32 mouse cellular contexts compared by ENCODE assay signal in genomic region chr11:6831931-6832330, GRCm38 (mm10). TPM values are rescaled to one million over a fixed set of nuclear protein-coding genes. Genes with fewer than 3 reads are reported as not detected.
DNase-seq lines count a peak whose midpoint lies in the region; ATAC-seq and TF ChIP-seq lines count a peak whose summit lies in the region.
"Had no signal": no experiment of that assay in that cellular context is flagged by ENCODE, and none has a peak within 500 bp of the region (broad histone marks: within the 10 kb centered on the region; RNA-seq: fewer than 3 reads in every experiment).

No protein-coding gene starts in this region.

- 68% methylated on average over 9 of the region's 9 CpGs for WGBS in hindbrain, embryonic 16.5 days
- WGBS in hindbrain, embryonic 11.5 days = 74% methylated on average over 9 of the region's 9 CpGs
- WGBS in neural tube, embryonic 14.5 days = 71% methylated on average over 9 of the region's 9 CpGs

- no peaks in the 10 kb centered on the region for H3K27me3 ChIP-seq in hindbrain, embryonic 16.5 days (replicated peaks; ENCODE audit: control insufficient read depth, insufficient read depth, low read length)
- no peaks in the 10 kb centered on the region for H3K27me3 ChIP-seq in hindbrain, embryonic 11.5 days (ENCODE audit: control insufficient read depth, insufficient read depth, low read length)
- no peaks in the 10 kb centered on the region for H3K27me3 ChIP-seq in neural tube, embryonic 14.5 days (ENCODE audit: control insufficient read depth, insufficient read depth, low read length)
- H3K27me3 ChIP-seq: embryonic facial prominence, embryonic 12.5 days had no signal

- no peak overlapping the region for H3K4me3 ChIP-seq in hindbrain, embryonic 16.5 days (ENCODE audit: low read length)
- H3K4me3 ChIP-seq in hindbrain, embryonic 11.5 days (ENCODE audit: low read depth, low read length) = no peak overlapping the region
- no peak overlapping the region for H3K4me3 ChIP-seq in neural tube, embryonic 14.5 days (ENCODE audit: low read depth, low read length)
- no peak overlapping the region for H3K4me3 ChIP-seq in layer of hippocampus, adult 2 months
- H3K4me3 ChIP-seq: embryonic facial prominence, embryonic 12.5 days; gastrocnemius, adult 2 months; heart, embryonic 10.5 days had no signal

- TF ChIP-seq CTCF in layer of hippocampus, adult 2 months (conservative IDR thresholded peaks at IDR 0.05) = no peak

- H3K4me2 ChIP-seq in hindbrain, embryonic 16.5 days (ENCODE audit: low read length) = no peak overlapping the region
- H3K4me2 ChIP-seq in hindbrain, embryonic 11.5 days (replicated peaks; ENCODE audit: low read depth, low read length) = no peak overlapping the region
- H3K4me2 ChIP-seq in neural tube, embryonic 14.5 days (ENCODE audit: low read depth, low read length) = no peak overlapping the region
- H3K4me2 ChIP-seq: embryonic facial prominence, embryonic 12.5 days; liver, embryonic 11.5 days had no signal

- no peaks in the 10 kb centered on the region for H3K36me3 ChIP-seq in hindbrain, embryonic 16.5 days (ENCODE audit: control insufficient read depth, insufficient read depth, low read length)
- H3K36me3 ChIP-seq in hindbrain, embryonic 11.5 days (ENCODE audit: control insufficient read depth, insufficient read depth, low read length) = no peaks in the 10 kb centered on the region
- no peaks in the 10 kb centered on the region for H3K36me3 ChIP-seq in neural tube, embryonic 14.5 days (ENCODE audit: control insufficient read depth, insufficient read depth, low read length)
- H3K36me3 ChIP-seq: embryonic facial prominence, embryonic 12.5 days; heart, embryonic 10.5 days had no signal

- no peaks in the 10 kb centered on the region for H3K9me3 ChIP-seq in hindbrain, embryonic 16.5 days (ENCODE audit: control insufficient read depth, low read length)
- no peaks in the 10 kb centered on the region for H3K9me3 ChIP-seq in hindbrain, embryonic 11.5 days (ENCODE audit: control insufficient read depth, low read length)
- H3K9me3 ChIP-seq in neural tube, embryonic 14.5 days (ENCODE audit: control insufficient read depth, low read length) = no peaks in the 10 kb centered on the region
- H3K9me3 ChIP-seq: embryonic facial prominence, embryonic 12.5 days; heart, embryonic 10.5 days had no signal

- H3K27ac ChIP-seq in hindbrain, embryonic 16.5 days (ENCODE audit: low read depth, low read length) = no peak overlapping the region
- H3K27ac ChIP-seq in hindbrain, embryonic 11.5 days (ENCODE audit: low read depth, low read length) = no peak overlapping the region
- H3K27ac ChIP-seq in neural tube, embryonic 14.5 days (ENCODE audit: low read depth, low read length) = no peak overlapping the region
- no peak overlapping the region for H3K27ac ChIP-seq in layer of hippocampus, adult 2 months
- H3K27ac ChIP-seq: embryonic facial prominence, embryonic 12.5 days; gastrocnemius, adult 2 months; heart, embryonic 10.5 days had no signal

- H3K9ac ChIP-seq in hindbrain, embryonic 16.5 days (ENCODE audit: low read depth, low read length) = no peak overlapping the region
- H3K9ac ChIP-seq in hindbrain, embryonic 11.5 days (ENCODE audit: low read depth, low read length) = no peak overlapping the region
- H3K9ac ChIP-seq in neural tube, embryonic 14.5 days (replicated peaks; ENCODE audit: low read depth, low read length) = no peak overlapping the region
- H3K9ac ChIP-seq: embryonic facial prominence, embryonic 12.5 days; liver, postnatal 0 days had no signal

- H3K4me1 ChIP-seq in hindbrain, embryonic 16.5 days (ENCODE audit: control insufficient read depth, insufficient read depth, low read depth, low read length) = no peaks in the 10 kb centered on the region; the same call in 1 of the 2 replicates
- H3K4me1 ChIP-seq in hindbrain, embryonic 11.5 days (replicated peaks; ENCODE audit: control insufficient read depth, insufficient read depth, low read length) = no peaks in the 10 kb centered on the region
- no peaks in the 10 kb centered on the region for H3K4me1 ChIP-seq in neural tube, embryonic 14.5 days (ENCODE audit: control insufficient read depth, insufficient read depth, low read length)
- H3K4me1 ChIP-seq: embryonic facial prominence, embryonic 12.5 days had no signal

- peak; percentile 18 to 19 for DNase-seq in cerebellum, adult 18-20 months
- no peak for DNase-seq in hindbrain, embryonic 11.5 days (ENCODE audit: low spot score)
- DNase-seq in neural tube, embryonic 10.5 days (ENCODE audit: extremely low spot score, low spot score) = no peak
- DNase-seq in layer of hippocampus, adult 2 months (ENCODE audit: low spot score in 2 of 2) = no peak
- DNase-seq in layer of hippocampus, adult 8-10 months (ENCODE audit: low spot score in 2 of 2) = no peak
- DNase-seq: adrenal gland, postnatal 14 days; gastrocnemius, adult 2 months; kidney, adult 9 months; kidney, postnatal 14 days; layer of hippocampus, postnatal 36 days; liver, postnatal 0 days; lung, postnatal 14 days; retina, postnatal 1 day; right cerebral cortex, postnatal 25 days; spleen, adult 18-20 months had no signal

- ATAC-seq in cerebellum, adult (ENCODE audit: insufficient number of reproducible peaks, low FRiP score, low TSS enrichment) = no peak
- ATAC-seq in hindbrain, embryonic 16.5 days = peak; percentile 72
- no peak for ATAC-seq in hindbrain, embryonic 11.5 days (ENCODE audit: low FRiP score)
- ATAC-seq in neural tube, embryonic 14.5 days (ENCODE audit: low read depth) = peak; percentile 24; the same call in 1 of the 2 replicates
- ATAC-seq: intestine, embryonic 16.5 days; liver, postnatal 0 days had no signal

RNA-seq across cellular contexts. Expression of gene Gm11983, which starts 5.5 kb away (rescaled TPM):
- polyA plus RNA-seq in hindbrain, embryonic 16.5 days (2015; fragmentation: Nextera tagmentation; extraction: Ambion mirVana) = not detected in 2 replicates
- not detected in 2 replicates for polyA plus RNA-seq in hindbrain, embryonic 11.5 days (2014; fragmentation: Nextera tagmentation; extraction: Ambion mirVana)
- not detected in 2 replicates for polyA plus RNA-seq in neural tube, embryonic 14.5 days (2014; fragmentation: Nextera tagmentation; extraction: Ambion mirVana)
- total RNA-seq in layer of hippocampus, adult 2 months (2021) = not detected
- not detected for total RNA-seq in layer of hippocampus, adult 8-10 months (2022)
- total RNA-seq: adrenal gland, postnatal 14 days; gastrocnemius, adult 2 months; gastrocnemius, postnatal 4 days; hematopoietic stem cell, adult 5-6 weeks; layer of hippocampus, adult 18-20 months; layer of hippocampus, postnatal 36 days; left cerebral cortex, postnatal 10 days; megakaryocyte progenitor cell, adult 5-6 weeks had no signal
- polyA plus RNA-seq: embryonic facial prominence, embryonic 12.5 days; forebrain, embryonic 11.5 days; heart, embryonic 10.5 days; heart, embryonic 16.5 days; intestine, embryonic 16.5 days; limb, embryonic 11.5 days; liver, embryonic 11.5 days; liver, postnatal 0 days; thymus, postnatal 0 days; urinary bladder, adult 2 months had no signal

Comparison
In these comparisons a context has a peak if more than half of its experiments do, and no peak if none do; other contexts are left out.
1. ATAC-seq: peak in hindbrain, embryonic 16.5 days (single experiment) and neural tube, embryonic 14.5 days (single experiment); none in cerebellum, adult (single experiment) and hindbrain, embryonic 11.5 days (single experiment).
2. DNase-seq: peak in cerebellum, adult 18-20 months (2 of 2); none in hindbrain, embryonic 11.5 days (single experiment), neural tube, embryonic 10.5 days (single experiment), layer of hippocampus, adult 2 months (0 of 2) and layer of hippocampus, adult 8-10 months (0 of 2).